Comparison of ENCODE assay signal across 40 mouse cellular contexts in the genomic region with DNA sequence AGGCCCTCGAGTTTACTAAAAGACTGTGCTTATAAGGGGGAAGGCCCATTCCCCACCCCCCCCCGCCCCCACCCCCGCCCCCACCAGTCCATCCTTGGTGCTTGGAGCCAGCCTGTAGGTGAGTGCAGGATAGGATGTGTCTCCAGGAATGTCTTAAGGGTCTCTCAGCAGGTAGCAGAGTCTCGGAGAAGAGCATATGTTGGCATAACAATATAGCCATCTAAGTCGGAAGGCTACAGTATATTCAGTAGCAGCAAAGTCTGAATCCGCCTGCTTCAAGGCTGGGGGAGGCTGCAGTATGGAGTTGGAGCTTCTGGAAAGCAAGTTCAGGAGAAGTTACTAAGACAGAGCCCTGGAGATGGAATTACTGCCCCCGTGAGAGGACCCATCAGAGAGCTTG. TPM values are rescaled to one million over a fixed set of nuclear protein-coding genes. Genes with fewer than 3 reads are reported as not detected.
"Had no signal": no experiment of that assay in that cellular context is flagged by ENCODE, and none has a peak within 500 bp of the region (broad histone marks: within the 10 kb centered on the region; RNA-seq: fewer than 3 reads in every experiment).

No protein-coding gene starts in this region.

- H3K9me3 ChIP-seq: heart, embryonic 13.5 days; heart, embryonic 15.5 days; hindbrain, embryonic 13.5 days; hindbrain, embryonic 15.5 days; kidney, embryonic 15.5 days; limb, embryonic 12.5 days; liver, embryonic 12.5 days had no signal

- ATAC-seq: hindbrain, postnatal 0 days; intestine, embryonic 16.5 days; liver, embryonic 12.5 days had no signal

- H3K9ac ChIP-seq: heart, embryonic 13.5 days; heart, embryonic 15.5 days; hindbrain, embryonic 13.5 days; hindbrain, embryonic 15.5 days; kidney, embryonic 15.5 days; limb, embryonic 12.5 days; liver, embryonic 12.5 days; liver, embryonic 14.5 days had no signal

- H3K27ac ChIP-seq: gastrocnemius, adult 2 months; heart, adult 2 months; heart, embryonic 13.5 days; heart, embryonic 15.5 days; hindbrain, embryonic 13.5 days; hindbrain, embryonic 15.5 days; hindbrain, postnatal 0 days; kidney, embryonic 15.5 days; kidney, postnatal 0 days; layer of hippocampus, adult 2 months; limb, embryonic 12.5 days; liver, embryonic 12.5 days; liver, embryonic 14.5 days had no signal

- DNase-seq: gastrocnemius, adult 2 months; gastrocnemius, postnatal 10 days; gastrocnemius, postnatal 25 days; heart, adult 2 months; heart, postnatal 14 days; kidney, adult 11 months; kidney, adult 2 months; kidney, adult 9 months; kidney, postnatal 14 days; kidney, postnatal 36 days; layer of hippocampus, adult 9-11 months; layer of hippocampus, postnatal 36 days; left cerebral cortex, postnatal 4 days; liver; lung, adult 18-20 months had no signal

- H3K36me3 ChIP-seq: heart, embryonic 13.5 days; heart, embryonic 15.5 days; hindbrain, embryonic 13.5 days; hindbrain, embryonic 15.5 days; kidney, embryonic 15.5 days; limb, embryonic 12.5 days; liver, embryonic 12.5 days had no signal

- H3K4me3 ChIP-seq: gastrocnemius, adult 2 months; heart, adult 2 months; heart, embryonic 13.5 days; heart, embryonic 15.5 days; hindbrain, embryonic 13.5 days; hindbrain, embryonic 15.5 days; kidney, embryonic 15.5 days; layer of hippocampus, adult 2 months; limb, embryonic 12.5 days; liver, embryonic 12.5 days had no signal

- H3K27me3 ChIP-seq: heart, embryonic 13.5 days; heart, embryonic 15.5 days; hindbrain, embryonic 13.5 days; hindbrain, embryonic 15.5 days; kidney, embryonic 15.5 days; limb, embryonic 12.5 days; liver, embryonic 12.5 days had no signal

- H3K4me2 ChIP-seq: heart, embryonic 11.5 days; heart, embryonic 13.5 days; heart, embryonic 15.5 days; hindbrain, embryonic 13.5 days; hindbrain, embryonic 15.5 days; kidney, embryonic 15.5 days; limb, embryonic 12.5 days; liver, embryonic 12.5 days had no signal

- H3K4me1 ChIP-seq: heart, embryonic 15.5 days; hindbrain, embryonic 13.5 days; hindbrain, embryonic 15.5 days had no signal

RNA-seq across cellular contexts. Expression of a gene that starts 10.2 kb away (rescaled TPM):
- total RNA-seq: gastrocnemius, postnatal 10 days; heart, adult 2 months; heart, postnatal 14 days; heart, postnatal 36 days; hindbrain, postnatal 0 days; layer of hippocampus, adult 2 months; layer of hippocampus, postnatal 14 days; layer of hippocampus, postnatal 36 days; left cerebral cortex, adult 18-20 months; left cerebral cortex, adult 8-10 months; left cerebral cortex, postnatal 10 days; left cerebral cortex, postnatal 25 days; left cerebral cortex, postnatal 4 days had no signal
- polyA plus RNA-seq: heart, adult 2 months; heart, embryonic 13.5 days; heart, embryonic 15.5 days; heart, postnatal 0 days; hindbrain, embryonic 13.5 days; hindbrain, embryonic 15.5 days; hindbrain, postnatal 0 days; intestine, embryonic 14.5 days; intestine, embryonic 16.5 days; kidney, adult 2 months; limb, embryonic 12.5 days had no signal

RNA-seq across cellular contexts. Expression of a gene that starts 16.2 kb away (rescaled TPM):
- total RNA-seq: gastrocnemius, postnatal 10 days; gastrocnemius, postnatal 25 days; heart, adult 2 months; heart, postnatal 14 days; heart, postnatal 36 days; hematopoietic stem cell, adult 5-6 weeks; hindbrain, postnatal 0 days; layer of hippocampus, adult 2 months; layer of hippocampus, postnatal 14 days; layer of hippocampus, postnatal 36 days; left cerebral cortex, adult 18-20 months; left cerebral cortex, adult 8-10 months; left cerebral cortex, postnatal 10 days; left cerebral cortex, postnatal 25 days; left cerebral cortex, postnatal 4 days had no signal
- polyA plus RNA-seq: gonadal fat pad, adult 2 months; heart, adult 2 months; heart, embryonic 13.5 days; heart, embryonic 15.5 days; heart, postnatal 0 days; hindbrain, embryonic 13.5 days; hindbrain, embryonic 15.5 days; hindbrain, postnatal 0 days; intestine, embryonic 16.5 days; limb, embryonic 12.5 days; limb, embryonic 14.5 days had no signal

RNA-seq across cellular contexts. Expression of a gene that starts 21.9 kb away (rescaled TPM):
- total RNA-seq: gastrocnemius, adult 2 months; gastrocnemius, postnatal 10 days; gastrocnemius, postnatal 25 days; heart, adult 2 months; heart, postnatal 14 days; heart, postnatal 36 days; hematopoietic stem cell, adult 5-6 weeks; hindbrain, postnatal 0 days; layer of hippocampus, adult 2 months; layer of hippocampus, postnatal 14 days; layer of hippocampus, postnatal 36 days; left cerebral cortex, adult 18-20 months; left cerebral cortex, adult 8-10 months; left cerebral cortex, postnatal 10 days; left cerebral cortex, postnatal 25 days; left cerebral cortex, postnatal 4 days had no signal
- polyA plus RNA-seq: heart, adult 2 months; heart, embryonic 13.5 days; heart, embryonic 15.5 days; heart, postnatal 0 days; hindbrain, embryonic 11.5 days; hindbrain, embryonic 13.5 days; hindbrain, embryonic 15.5 days; hindbrain, postnatal 0 days; intestine, embryonic 14.5 days; intestine, embryonic 16.5 days; kidney, adult 2 months; limb, embryonic 12.5 days had no signal

RNA-seq across cellular contexts. Expression of a gene that starts 27.9 kb away (rescaled TPM):
- total RNA-seq: gastrocnemius, postnatal 10 days; heart, adult 2 months; heart, postnatal 14 days; heart, postnatal 36 days; hematopoietic stem cell, adult 5-6 weeks; hindbrain, postnatal 0 days; layer of hippocampus, adult 2 months; layer of hippocampus, postnatal 14 days; layer of hippocampus, postnatal 36 days; left cerebral cortex, adult 18-20 months; left cerebral cortex, adult 8-10 months; left cerebral cortex, postnatal 10 days; left cerebral cortex, postnatal 25 days; left cerebral cortex, postnatal 4 days had no signal
- polyA plus RNA-seq: heart, adult 2 months; heart, embryonic 15.5 days; hindbrain, embryonic 11.5 days; hindbrain, embryonic 13.5 days; hindbrain, embryonic 15.5 days; hindbrain, postnatal 0 days; intestine, embryonic 16.5 days; limb, embryonic 12.5 days had no signal

RNA-seq across cellular contexts. Expression of a gene that starts 37.8 kb away (rescaled TPM):
- total RNA-seq: gastrocnemius, adult 2 months; gastrocnemius, postnatal 25 days; hematopoietic stem cell, adult 5-6 weeks; hindbrain, postnatal 0 days; layer of hippocampus, adult 2 months; layer of hippocampus, postnatal 14 days; layer of hippocampus, postnatal 36 days; left cerebral cortex, adult 18-20 months; left cerebral cortex, adult 8-10 months; left cerebral cortex, postnatal 10 days; left cerebral cortex, postnatal 25 days; left cerebral cortex, postnatal 4 days had no signal
- polyA plus RNA-seq: hindbrain, embryonic 15.5 days; hindbrain, postnatal 0 days; kidney, adult 2 months had no signal
